Mouse (Mus musculus) kidney, adult 2 months (tissue): ENCODE measurements around the gene Fibcd1.

ENCODE experiments used
- CTCF ChIP-seq: fragments of 200-500 bp; conservative IDR thresholded peaks from 2 replicates; pipeline ENCODE4 v1.5.1; 2011; ENCODE audit warnings: low read depth, mild to moderate bottlenecking, control low read depth, low read length, moderate library complexity, mixed read lengths; ENCODE audit not compliant: insufficient read depth, insufficient read length
- POLR2A ChIP-seq: fragments of 200-500 bp; IDR thresholded peaks from one replicate; pipeline ENCODE4 v1.6.1; 2011; ENCODE audit warnings: low read depth, low read length, control low read depth

DNA sequence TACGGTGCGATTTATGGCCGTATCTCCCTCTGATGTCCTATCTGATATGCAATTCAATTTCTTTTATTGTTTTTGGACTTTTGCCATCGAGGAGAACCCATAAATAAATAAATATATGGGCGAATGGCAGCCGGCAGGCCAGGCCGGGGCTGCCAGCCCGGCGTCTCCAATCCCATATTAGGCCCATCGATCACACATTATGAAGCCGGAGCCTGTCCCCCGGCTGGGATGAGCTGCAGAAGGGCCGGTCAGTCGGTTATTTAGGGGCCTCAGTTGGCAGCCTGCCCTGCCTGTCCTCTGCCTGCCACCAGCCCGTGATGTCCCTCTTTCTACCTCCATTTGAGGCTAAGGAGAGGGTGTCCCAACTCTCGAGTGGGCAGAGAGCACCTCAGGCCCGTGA lies 32.8 kb upstream of the Fibcd1 start:
- TF ChIP-seq CTCF (no peak), POLR2A (no peak)
